Mouse (Mus musculus): ENCODE measurements at regions not wholly inside any gene's neighbourhood (a gene's known extent, or its start where the extent isn't known, plus 50 kb on each side); places are given as distances from the start of the nearest gene placed in this dataset.

GRCm38 (mm10) chr1:148689618-148690017 is 1271.5 kb downstream of the Pla2g4a start:
- Histone ChIP-seq H3K9me3 (replicated peaks; ENCODE audit: control insufficient read depth, insufficient read depth, low read length, poor library complexity, severe bottlenecking) (no peaks in the 10 kb centered on the region), H3K4me3 (ENCODE audit: low read depth, low read length) (no peak overlapping the region), H3K27me3 (ENCODE audit: control insufficient read depth, insufficient read depth, low read length, poor library complexity, severe bottlenecking) (no peaks in the 10 kb centered on the region), H3K36me3 (ENCODE audit: control insufficient read depth, insufficient read depth, low read length, poor library complexity, severe bottlenecking) (no peaks in the 10 kb centered on the region), H3K27ac (ENCODE audit: insufficient read depth, low read length) (no peak overlapping the region), H3K4me1 (ENCODE audit: control insufficient read depth, insufficient read depth, low read length) (no peaks in the 10 kb centered on the region), H3K9ac (ENCODE audit: low read depth, poor library complexity, severe bottlenecking) (no peak overlapping the region)
- TF ChIP-seq POLR2A (IDR thresholded peaks at IDR 0.05; ENCODE audit: insufficient read depth, low read length) = no peak
- no peak for TF ChIP-seq EP300 (IDR thresholded peaks at IDR 0.05; ENCODE audit: insufficient read depth, low read depth, low read length)
- TF ChIP-seq CTCF (IDR thresholded peaks at IDR 0.05; ENCODE audit: low read depth, low read length) = no peak

- H3K9ac ChIP-seq (ENCODE audit: low read depth, poor library complexity, severe bottlenecking) = no peak overlapping the region
- TF ChIP-seq CTCF (IDR thresholded peaks at IDR 0.05; ENCODE audit: low read depth, low read length) (no peak), EP300 (IDR thresholded peaks at IDR 0.05; ENCODE audit: insufficient read depth, low read depth, low read length) (no peak), POLR2A (IDR thresholded peaks at IDR 0.05; ENCODE audit: insufficient read depth, low read length) (no peak)
- H3K9me3 ChIP-seq (replicated peaks; ENCODE audit: control insufficient read depth, insufficient read depth, low read length, poor library complexity, severe bottlenecking) = no peaks in the 10 kb centered on the region
Observed at GRCm38 (mm10) chr1:148675516-148675915, 1285.6 kb downstream of the Pla2g4a start.

GRCm38 (mm10) chr1:148664409-148664808 is 1296.7 kb downstream of the Pla2g4a start:
- Histone ChIP-seq H3K27me3 (ENCODE audit: control insufficient read depth, insufficient read depth, low read length, poor library complexity, severe bottlenecking) (no peaks in the 10 kb centered on the region), H3K4me3 (ENCODE audit: low read depth, low read length) (no peak overlapping the region), H3K9ac (ENCODE audit: low read depth, poor library complexity, severe bottlenecking) (no peak overlapping the region), H3K36me3 (ENCODE audit: control insufficient read depth, insufficient read depth, low read length, poor library complexity, severe bottlenecking) (no peaks in the 10 kb centered on the region), H3K9me3 (replicated peaks; ENCODE audit: control insufficient read depth, insufficient read depth, low read length, poor library complexity, severe bottlenecking) (no peaks in the 10 kb centered on the region), H3K4me1 (ENCODE audit: control insufficient read depth, insufficient read depth, low read length) (no peaks in the 10 kb centered on the region), H3K27ac (ENCODE audit: insufficient read depth, low read length) (no peak overlapping the region)
- TF ChIP-seq POLR2A (IDR thresholded peaks at IDR 0.05; ENCODE audit: insufficient read depth, low read length) = no peak
- TF ChIP-seq CTCF (IDR thresholded peaks at IDR 0.05; ENCODE audit: low read depth, low read length) = no peak
- no peak for TF ChIP-seq EP300 (IDR thresholded peaks at IDR 0.05; ENCODE audit: insufficient read depth, low read depth, low read length)

More at GRCm38 (mm10) chr1:148675516-148675915, 1285.6 kb downstream of the Pla2g4a start:
- no peaks in the 10 kb centered on the region for H3K4me1 ChIP-seq (ENCODE audit: control insufficient read depth, insufficient read depth, low read length)
- H3K4me3 ChIP-seq (ENCODE audit: low read depth, low read length) = no peak overlapping the region
- H3K36me3 ChIP-seq (ENCODE audit: control insufficient read depth, insufficient read depth, low read length, poor library complexity, severe bottlenecking) = no peaks in the 10 kb centered on the region
- H3K27ac ChIP-seq (ENCODE audit: insufficient read depth, low read length) = no peak overlapping the region
- no peaks in the 10 kb centered on the region for H3K27me3 ChIP-seq (ENCODE audit: control insufficient read depth, insufficient read depth, low read length, poor library complexity, severe bottlenecking)

GRCm38 (mm10) chr1:148656990-148657389 is 1304.1 kb downstream of the Pla2g4a start:
- Histone ChIP-seq H3K9me3 (replicated peaks; ENCODE audit: control insufficient read depth, insufficient read depth, low read length, poor library complexity, severe bottlenecking) (no peaks in the 10 kb centered on the region), H3K36me3 (ENCODE audit: control insufficient read depth, insufficient read depth, low read length, poor library complexity, severe bottlenecking) (no peaks in the 10 kb centered on the region), H3K4me3 (ENCODE audit: low read depth, low read length) (no peak overlapping the region), H3K9ac (ENCODE audit: low read depth, poor library complexity, severe bottlenecking) (no peak overlapping the region), H3K27ac (ENCODE audit: insufficient read depth, low read length) (no peak overlapping the region), H3K4me1 (ENCODE audit: control insufficient read depth, insufficient read depth, low read length) (no peaks in the 10 kb centered on the region), H3K27me3 (ENCODE audit: control insufficient read depth, insufficient read depth, low read length, poor library complexity, severe bottlenecking) (no peaks in the 10 kb centered on the region)
- TF ChIP-seq POLR2A (IDR thresholded peaks at IDR 0.05; ENCODE audit: insufficient read depth, low read length) = no peak
